ENCODE assay signal across 8 mouse cellular contexts in genomic region chr1:89457126-89458031, GRCm38 (mm10). TPM values are rescaled to one million over a fixed set of nuclear protein-coding genes. Genes with fewer than 3 reads are reported as not detected.
DNase-seq lines count a peak whose midpoint lies in the region; ATAC-seq lines count a peak whose summit lies in the region.

No protein-coding gene starts in this region.

- H3K9me3 ChIP-seq in heart, embryonic 16.5 days (replicated peaks; ENCODE audit: control insufficient read depth, low read length) = peaks cover 7% of the 10 kb centered on the region; the same call in 1 of the 2 replicates
- H3K9me3 ChIP-seq in intestine, embryonic 14.5 days (ENCODE audit: control insufficient read depth, low read length) = peaks cover 6% of the 10 kb centered on the region; the same call in 1 of the 2 replicates
- H3K9me3 ChIP-seq in midbrain, embryonic 16.5 days (replicated peaks; ENCODE audit: control insufficient read depth, low read length, poor library complexity, severe bottlenecking) = no peaks in the 10 kb centered on the region; the same call in 1 of the 2 replicates

- peaks cover 3% of the 10 kb centered on the region; the same call in 1 of the 2 replicates for H3K36me3 ChIP-seq in heart, embryonic 16.5 days (ENCODE audit: control insufficient read depth, insufficient read depth)
- no peaks in the 10 kb centered on the region for H3K36me3 ChIP-seq in intestine, embryonic 14.5 days (ENCODE audit: control insufficient read depth, insufficient read depth, low read length)
- H3K36me3 ChIP-seq in midbrain, embryonic 16.5 days (ENCODE audit: control insufficient read depth, insufficient read depth, low read length) = no peaks in the 10 kb centered on the region

- no peak overlapping the region for H3K27ac ChIP-seq in heart, embryonic 16.5 days (ENCODE audit: low read length)
- no peak overlapping the region for H3K27ac ChIP-seq in intestine, embryonic 14.5 days (ENCODE audit: low read depth)
- no peak overlapping the region for H3K27ac ChIP-seq in midbrain, embryonic 16.5 days (ENCODE audit: low read length)

- ATAC-seq in heart, embryonic 16.5 days (replicated peaks; ENCODE audit: extremely low read depth, insufficient read depth, low FRiP score) = no peak
- no peak for ATAC-seq in intestine, embryonic 14.5 days (replicated peaks; ENCODE audit: low FRiP score, low TSS enrichment, low read depth)
- no peak for ATAC-seq in midbrain, embryonic 16.5 days

- H3K4me3 ChIP-seq in heart, embryonic 16.5 days (ENCODE audit: low read length) = no peak overlapping the region
- H3K4me3 ChIP-seq in intestine, embryonic 14.5 days (ENCODE audit: low read depth, low read length) = no peak overlapping the region
- H3K4me3 ChIP-seq in midbrain, embryonic 16.5 days (ENCODE audit: low read depth, low read length) = 0 out of 2 replicates have a peak overlapping the region, but pooled peaks have one; percentile 1

- no peaks in the 10 kb centered on the region for H3K27me3 ChIP-seq in heart, embryonic 16.5 days (ENCODE audit: control insufficient read depth, insufficient read depth, low read length)
- H3K27me3 ChIP-seq in intestine, embryonic 14.5 days (replicated peaks; ENCODE audit: control insufficient read depth, insufficient read depth, low read length) = no peaks in the 10 kb centered on the region
- no peaks in the 10 kb centered on the region for H3K27me3 ChIP-seq in midbrain, embryonic 16.5 days (ENCODE audit: control insufficient read depth, insufficient read depth, low read depth, low read length)

- H3K4me2 ChIP-seq in heart, embryonic 16.5 days (ENCODE audit: low read depth, low read length) = peak overlapping the region; percentile 97; the same call in 1 of the 2 replicates
- 0 out of 2 replicates have a peak overlapping the region, but pooled peaks have one; percentile 92 for H3K4me2 ChIP-seq in intestine, embryonic 14.5 days (ENCODE audit: low read length)
- H3K4me2 ChIP-seq in midbrain, embryonic 16.5 days (ENCODE audit: low read length) = peak overlapping the region; percentile 88

- peaks cover 12% of the 10 kb centered on the region for H3K4me1 ChIP-seq in heart, embryonic 16.5 days (ENCODE audit: control insufficient read depth, insufficient read depth, low read length)
- H3K4me1 ChIP-seq in intestine, embryonic 14.5 days (replicated peaks; ENCODE audit: control insufficient read depth, insufficient read depth, low read length) = peaks cover 28% of the 10 kb centered on the region
- peaks cover 21% of the 10 kb centered on the region for H3K4me1 ChIP-seq in midbrain, embryonic 16.5 days (ENCODE audit: control insufficient read depth, insufficient read depth, low read length)

- no peak for DNase-seq in heart, postnatal 36 days
- peak; percentile 73 for DNase-seq in cerebellum, adult 9-11 months
- DNase-seq in intestine, embryonic 14.5 days (ENCODE audit: low spot score) = no peak
- no peak for DNase-seq in frontal cortex, postnatal 36 days (ENCODE audit: low spot score in 2 of 2)
- DNase-seq in thymus, postnatal 14 days = no peak
- no peak for DNase-seq in ovary, postnatal 14 days (ENCODE audit: low spot score)

- 74% methylated on average over 17 of the region's 17 CpGs for WGBS in heart, embryonic 16.5 days
- WGBS in intestine, embryonic 14.5 days = 67% methylated on average over 17 of the region's 17 CpGs
- WGBS in midbrain, embryonic 16.5 days = 59% methylated on average over 17 of the region's 17 CpGs

- intact Hi-C loops in heart, postnatal 36 days (cut with DNase I) = loop anchor here (2.0 to 5.0 kb wide), 3 partner anchors 65 to 223 kb away; no protein-coding TSS in a partner anchor

- no peak overlapping the region for H3K9ac ChIP-seq in heart, embryonic 16.5 days (ENCODE audit: low read length)
- no peak overlapping the region for H3K9ac ChIP-seq in intestine, embryonic 14.5 days (ENCODE audit: low read length)
- 0 out of 2 replicates have a peak overlapping the region, but pooled peaks have one; percentile 1 for H3K9ac ChIP-seq in midbrain, embryonic 16.5 days (ENCODE audit: low read depth, low read length)

RNA-seq across cellular contexts. Expression of gene Agap1, which starts 2.8 kb away (rescaled TPM):
- 6.2 and 7.1 TPM in 2 replicates for polyA plus RNA-seq in heart, embryonic 16.5 days (2015; fragmentation: Nextera tagmentation; extraction: Ambion mirVana)
- 10 to 100 TPM; 60.8 to 67.6 TPM for total RNA-seq in heart, postnatal 36 days (2021)
- polyA plus RNA-seq in intestine, embryonic 14.5 days (2014; fragmentation: Nextera tagmentation; extraction: Ambion mirVana) = 16.6 and 17.9 TPM in 2 replicates
- 40.8 and 47.7 TPM in 2 replicates for polyA plus RNA-seq in midbrain, embryonic 16.5 days (2015; fragmentation: Nextera tagmentation; extraction: Ambion mirVana)
